Mouse (Mus musculus): ENCODE results near the gene Tmem190.

Tmem190 gene

GRCm38 (mm10) chr7:4782759-4783158 lies at the start of gene Tmem190, which contains the start of gene Il11:
Gene Tmem190, plus strand, starts transcription at chr7:4782937.
Gene Il11, minus strand, starts transcription at chr7:4782859.
- no peak for DNase-seq (ENCODE audit: low spot score in 2 of 2)

GRCm38 (mm10) chr7:4732968-4733392 lies 49.8 kb upstream of the Tmem190 start:
- no peak for DNase-seq (ENCODE audit: low spot score in 2 of 2)

GRCm38 (mm10) chr7:4739041-4739543 lies 43.6 kb upstream of the Tmem190 start:
- no peak for DNase-seq (ENCODE audit: low spot score in 2 of 2)

- DNase-seq (ENCODE audit: low spot score in 2 of 2): peak; percentile 91 to 98
These were observed 43.0 kb upstream of the Tmem190 start, which contains the start of gene Kmt5c for GRCm38 (mm10) chr7:4739544-4740275. Gene Kmt5c, plus strand, starts transcription at chr7:4740115.

- no peak for DNase-seq (ENCODE audit: low spot score in 2 of 2)
These were observed 42.4 kb upstream of the Tmem190 start for GRCm38 (mm10) chr7:4740309-4740727.

- DNase-seq (ENCODE audit: low spot score in 2 of 2): no peak
These were observed 41.6 kb upstream of the Tmem190 start for GRCm38 (mm10) chr7:4741151-4741550.

GRCm38 (mm10) chr7:4741672-4742481 lies 40.9 kb upstream of the Tmem190 start:
- no peak for DNase-seq (ENCODE audit: low spot score in 2 of 2)

- DNase-seq (ENCODE audit: low spot score in 2 of 2): no peak
These were observed 40.3 kb upstream of the Tmem190 start for GRCm38 (mm10) chr7:4742482-4742819.

- DNase-seq (ENCODE audit: low spot score in 2 of 2): no peak
These were observed 39.4 kb upstream of the Tmem190 start for GRCm38 (mm10) chr7:4743354-4743753.

- DNase-seq (ENCODE audit: low spot score in 2 of 2): no peak
These were observed 37.9 kb upstream of the Tmem190 start for GRCm38 (mm10) chr7:4744886-4745285.

- no peak for DNase-seq (ENCODE audit: low spot score in 2 of 2)
These were observed 36.3 kb upstream of the Tmem190 start for GRCm38 (mm10) chr7:4746326-4746980.

- DNase-seq (ENCODE audit: low spot score in 2 of 2): no peak
These were observed 35.4 kb upstream of the Tmem190 start for GRCm38 (mm10) chr7:4747156-4747899.

GRCm38 (mm10) chr7:4748321-4748720 lies 34.4 kb upstream of the Tmem190 start:
- DNase-seq (ENCODE audit: low spot score in 2 of 2): no peak

GRCm38 (mm10) chr7:4749169-4749568 lies 33.6 kb upstream of the Tmem190 start:
- DNase-seq (ENCODE audit: low spot score in 2 of 2): no peak

GRCm38 (mm10) chr7:4751971-4752820 lies 30.5 kb upstream of the Tmem190 start:
- DNase-seq (ENCODE audit: low spot score in 2 of 2): no peak

- no peak for DNase-seq (ENCODE audit: low spot score in 2 of 2)
These were observed 29.7 kb upstream of the Tmem190 start, which contains the start of gene Cox6b2 for GRCm38 (mm10) chr7:4752821-4753570. Gene Cox6b2, minus strand, starts transcription at chr7:4753094.

- no peak for DNase-seq (ENCODE audit: low spot score in 2 of 2)
These were observed 23.1 kb upstream of the Tmem190 start for GRCm38 (mm10) chr7:4759670-4760069.

- no peak for DNase-seq (ENCODE audit: low spot score in 2 of 2)
These were observed 17.6 kb upstream of the Tmem190 start for GRCm38 (mm10) chr7:4764946-4765710.

GRCm38 (mm10) chr7:4771202-4771601 lies 11.5 kb upstream of the Tmem190 start, which contains the start of gene Fam71e2:
Gene Fam71e2, minus strand, starts transcription at chr7:4771302.
- DNase-seq (ENCODE audit: low spot score in 2 of 2): no peak

Data from frontal cortex, postnatal 25 days (tissue).